In genomic region chr1:90222427-90222901, GRCm38 (mm10) we compare ENCODE assay signal across 15 mouse cellular contexts. TPM values are rescaled to one million over a fixed set of nuclear protein-coding genes. Genes with fewer than 3 reads are reported as not detected.
DNase-seq lines count a peak whose midpoint lies in the region; ATAC-seq and TF ChIP-seq lines count a peak whose summit lies in the region.
"Had no signal": no experiment of that assay in that cellular context is flagged by ENCODE, and none has a peak within 500 bp of the region (broad histone marks: within the 10 kb centered on the region; RNA-seq: fewer than 3 reads in every experiment).

No protein-coding gene starts in this region.

- H3K4me1 ChIP-seq in forebrain, embryonic 10.5 days, result peaks cover 66% of the 10 kb centered on the region
- peaks cover 64% of the 10 kb centered on the region for H3K4me1 ChIP-seq in hindbrain, embryonic 13.5 days (replicated peaks)
- peaks cover 34% of the 10 kb centered on the region for H3K4me1 ChIP-seq in midbrain, embryonic 15.5 days

- H3K36me3 ChIP-seq in forebrain, embryonic 10.5 days (replicated peaks), result 0 out of 2 replicates have a peak, but pooled peaks cover 7% of the 10 kb centered on the region
- no peaks in the 10 kb centered on the region for H3K36me3 ChIP-seq in hindbrain, embryonic 13.5 days
- no peaks in the 10 kb centered on the region for H3K36me3 ChIP-seq in midbrain, embryonic 15.5 days (replicated peaks)
- H3K36me3 ChIP-seq: embryonic facial prominence, embryonic 15.5 days had no signal

- H3K4me2 ChIP-seq in hindbrain, embryonic 13.5 days, result peak overlapping the region; percentile 40
- peak overlapping the region; percentile 33 for H3K4me2 ChIP-seq in midbrain, embryonic 15.5 days
- H3K4me2 ChIP-seq: embryonic facial prominence, embryonic 15.5 days; limb, embryonic 13.5 days had no signal

- DNase-seq in brain, embryonic 14.5 days (ENCODE audit: low read depth), result peak; percentile 82
- DNase-seq in forebrain, embryonic 10.5 days (ENCODE audit: extremely low spot score, low spot score), result peak; percentile 29
- no peak for DNase-seq in lung, postnatal 25 days (ENCODE audit: low spot score)
- DNase-seq in kidney, postnatal 25 days, result no peak
- DNase-seq: heart, adult 2 months; heart, postnatal 14 days; lung, adult 18-20 months; thymus, postnatal 25 days had no signal

- 51% methylated on average over 17 of the region's 17 CpGs for WGBS in forebrain, embryonic 10.5 days
- 25% methylated on average over 17 of the region's 17 CpGs for WGBS in hindbrain, embryonic 13.5 days
- 13% methylated on average over 17 of the region's 17 CpGs for WGBS in midbrain, embryonic 15.5 days

- peak overlapping the region; percentile 81 for H3K27ac ChIP-seq in forebrain, embryonic 10.5 days
- peak overlapping the region; percentile 70 for H3K27ac ChIP-seq in hindbrain, embryonic 13.5 days
- H3K27ac ChIP-seq in midbrain, embryonic 15.5 days, result peak overlapping the region; percentile 59
- H3K27ac ChIP-seq: embryonic facial prominence, embryonic 15.5 days; heart, adult 2 months; limb, embryonic 13.5 days had no signal

- peak overlapping the region; percentile 23; the same call in 1 of the 2 replicates for H3K4me3 ChIP-seq in forebrain, embryonic 10.5 days
- no peak overlapping the region for H3K4me3 ChIP-seq in hindbrain, embryonic 13.5 days
- no peak overlapping the region for H3K4me3 ChIP-seq in midbrain, embryonic 15.5 days
- H3K4me3 ChIP-seq: embryonic facial prominence, embryonic 15.5 days; heart, adult 2 months; limb, embryonic 13.5 days had no signal

- H3K27me3 ChIP-seq in forebrain, embryonic 10.5 days (ENCODE audit: poor library complexity, severe bottlenecking), result peaks cover 6% of the 10 kb centered on the region; the same call in 1 of the 2 replicates
- no peaks in the 10 kb centered on the region for H3K27me3 ChIP-seq in hindbrain, embryonic 13.5 days
- H3K27me3 ChIP-seq in midbrain, embryonic 15.5 days (replicated peaks), result 0 out of 2 replicates have a peak, but pooled peaks cover 4% of the 10 kb centered on the region
- H3K27me3 ChIP-seq: embryonic facial prominence, embryonic 15.5 days; limb, embryonic 13.5 days had no signal

- ATAC-seq in hindbrain, embryonic 13.5 days (ENCODE audit: low FRiP score), result peak; percentile 19; the same call in 1 of the 2 replicates
- peak; percentile 25 for ATAC-seq in midbrain, embryonic 15.5 days (replicated peaks)
- ATAC-seq in megakaryocyte-erythroid progenitor cell, adult 5-6 weeks (replicated peaks; ENCODE audit: low FRiP score, low TSS enrichment, poor library complexity, severe bottlenecking), result no peak
- ATAC-seq: CD4-positive, CD25-positive, alpha-beta regulatory T cell, adult 4 months had no signal

- TF ChIP-seq POLR2A in brain, embryonic 14.5 days (IDR thresholded peaks at IDR 0.05; ENCODE audit: borderline replicate concordance, extremely low read depth, insufficient read depth, insufficient read length, poor library complexity, severe bottlenecking), result no peak

- no peaks in the 10 kb centered on the region for H3K9me3 ChIP-seq in forebrain, embryonic 10.5 days
- H3K9me3 ChIP-seq in hindbrain, embryonic 13.5 days, result no peaks in the 10 kb centered on the region
- H3K9me3 ChIP-seq in midbrain, embryonic 15.5 days, result no peaks in the 10 kb centered on the region
- H3K9me3 ChIP-seq: embryonic facial prominence, embryonic 15.5 days had no signal

- H3K9ac ChIP-seq in hindbrain, embryonic 13.5 days, result 0 out of 2 replicates have a peak overlapping the region, but pooled peaks have one; percentile 6
- H3K9ac ChIP-seq in midbrain, embryonic 15.5 days, result no peak overlapping the region
- H3K9ac ChIP-seq: embryonic facial prominence, embryonic 15.5 days; limb, embryonic 13.5 days had no signal

- TF ChIP-seq CTCF in brain, embryonic 14.5 days (IDR thresholded peaks at IDR 0.05; ENCODE audit: borderline replicate concordance, extremely low read depth, insufficient read depth, insufficient read length), result no peak

RNA-seq across cellular contexts. Expression of gene Ackr3, which starts 18.7 kb away (rescaled TPM):
- polyA plus RNA-seq in brain, embryonic 14.5 days (2012; rRNA removed), result 37.6 and 76.2 TPM in 2 replicates
- 19.3 and 21.5 TPM in 2 replicates for polyA plus RNA-seq in forebrain, embryonic 10.5 days (2016; fragmentation: Nextera tagmentation; extraction: Ambion mirVana)
- polyA plus RNA-seq in hindbrain, embryonic 13.5 days (2015; fragmentation: Nextera tagmentation; extraction: Ambion mirVana), result 13.1 and 13.9 TPM in 2 replicates
- polyA plus RNA-seq in midbrain, embryonic 15.5 days (2015; fragmentation: Nextera tagmentation; extraction: Ambion mirVana), result 11.3 and 11.4 TPM in 2 replicates
- total RNA-seq in megakaryocyte-erythroid progenitor cell, adult 5-6 weeks (2014; fragmentation: Nextera tagmentation), result not detected in 2 replicates
- not detected in 2 replicates for total RNA-seq in megakaryocyte-erythroid progenitor cell, adult 5-6 weeks (2017)
- total RNA-seq: megakaryocyte, adult 5-6 weeks had no signal
- polyA plus RNA-seq: CD4-positive, CD25-positive, alpha-beta regulatory T cell, adult 4 months had no signal

Comparison
In these comparisons a context has a peak if more than half of its experiments do, and no peak if none do; other contexts are left out.
1. DNase-seq: peak in brain, embryonic 14.5 days (single experiment) and forebrain, embryonic 10.5 days (single experiment); none in lung, postnatal 25 days (single experiment) and kidney, postnatal 25 days (0 of 2).
2. Peak in every context shown above with its lines, with median percentiles within 50 percentile points of each other: H3K27ac ChIP-seq.